Comparison of ENCODE assay signal across 15 mouse cellular contexts in genomic region chr1:135401452-135402110, GRCm38 (mm10). TPM values are rescaled to one million over a fixed set of nuclear protein-coding genes. Genes with fewer than 3 reads are reported as not detected.
DNase-seq lines count a peak whose midpoint lies in the region; ATAC-seq and TF ChIP-seq lines count a peak whose summit lies in the region.
"Had no signal": no experiment of that assay in that cellular context is flagged by ENCODE, and none has a peak within 500 bp of the region (broad histone marks: within the 10 kb centered on the region; RNA-seq: fewer than 3 reads in every experiment).

No protein-coding gene starts in this region.

- H3K4me2 ChIP-seq in heart, postnatal 0 days (ENCODE audit: low read depth, low read length): no peak overlapping the region
- H3K4me2 ChIP-seq in lung, postnatal 0 days (replicated peaks; ENCODE audit: low read depth, low read length): no peak overlapping the region
- H3K4me2 ChIP-seq in CH12.LX (ENCODE audit: insufficient read depth, low read depth, poor library complexity, severe bottlenecking): no peak overlapping the region
- H3K4me2 ChIP-seq: hindbrain, embryonic 14.5 days; limb, embryonic 12.5 days; liver, embryonic 15.5 days; neural tube, embryonic 12.5 days had no signal

- no peak for TF ChIP-seq POLR2A in CH12.LX (IDR thresholded peaks at IDR 0.05; ENCODE audit: low read depth, low read length)
- TF ChIP-seq POLR2A in brain, embryonic 14.5 days (IDR thresholded peaks at IDR 0.05; ENCODE audit: borderline replicate concordance, extremely low read depth, insufficient read depth, insufficient read length, poor library complexity, severe bottlenecking): no peak

- TF ChIP-seq EP300 in heart, postnatal 0 days (IDR thresholded peaks at IDR 0.05; ENCODE audit: low read depth): no peak
- TF ChIP-seq EP300 in lung, postnatal 0 days (IDR thresholded peaks at IDR 0.05): no peak
- TF ChIP-seq EP300 in CH12.LX (IDR thresholded peaks at IDR 0.05; ENCODE audit: low read length): no peak

- H3K36me3 ChIP-seq in heart, postnatal 0 days (replicated peaks; ENCODE audit: control insufficient read depth, insufficient read depth, low read length): peaks cover 83% of the 10 kb centered on the region
- H3K36me3 ChIP-seq in lung, postnatal 0 days (ENCODE audit: insufficient read depth, low read length): peaks cover 33% of the 10 kb centered on the region; the same call in 1 of the 2 replicates
- H3K36me3 ChIP-seq in CH12.LX (replicated peaks in 1 of 2; ENCODE audit: control insufficient read depth in 1 of 2, insufficient read depth in 1 of 2, low read length in 1 of 2): peaks cover 46 to 89% of the 10 kb centered on the region in 2 experiments

- no peak overlapping the region for H3K9ac ChIP-seq in heart, postnatal 0 days (replicated peaks; ENCODE audit: low read depth, low read length)
- no peak overlapping the region for H3K9ac ChIP-seq in lung, postnatal 0 days (replicated peaks; ENCODE audit: low read depth)
- no peak overlapping the region for H3K9ac ChIP-seq in CH12.LX (ENCODE audit: insufficient read depth, low read depth)
- H3K9ac ChIP-seq: hindbrain, embryonic 14.5 days; limb, embryonic 12.5 days; liver, embryonic 15.5 days; neural tube, embryonic 12.5 days had no signal

- H3K27ac ChIP-seq in heart, postnatal 0 days (ENCODE audit: low read depth): no peak overlapping the region
- no peak overlapping the region for H3K27ac ChIP-seq in lung, postnatal 0 days (ENCODE audit: low read length)
- H3K27ac ChIP-seq in CH12.LX (ENCODE audit: insufficient read depth, low read depth): no peak overlapping the region
- H3K27ac ChIP-seq: hindbrain, embryonic 14.5 days; limb, embryonic 12.5 days; liver, embryonic 15.5 days; neural tube, embryonic 12.5 days had no signal

- no peak for DNase-seq in heart, postnatal 0 days (ENCODE audit: low spot score)
- DNase-seq in heart, adult 11 months: no peak
- DNase-seq in lung, postnatal 0 days (ENCODE audit: low spot score): peak; percentile 21
- no peak for DNase-seq in lung, adult 18-20 months
- DNase-seq in CH12.LX (ENCODE audit: extremely low read depth): no peak
- DNase-seq in brain, embryonic 14.5 days (ENCODE audit: low read depth): peak; percentile 33
- DNase-seq in spleen, postnatal 36 days (ENCODE audit: low spot score in 2 of 2): no peak
- DNase-seq: adrenal gland, postnatal 14 days; cerebellum, adult 9-11 months; kidney, adult 18-20 months had no signal

- H3K4me3 ChIP-seq in heart, postnatal 0 days (ENCODE audit: low read depth, low read length): no peak overlapping the region
- no peak overlapping the region for H3K4me3 ChIP-seq in lung, postnatal 0 days (ENCODE audit: low read depth, low read length)
- no peak overlapping the region for H3K4me3 ChIP-seq in CH12.LX (replicated peaks in 1 of 3; ENCODE audit: low read depth in 2 of 3, low read length in 2 of 3, poor library complexity in 1 of 3)
- H3K4me3 ChIP-seq: limb, embryonic 12.5 days; liver, embryonic 15.5 days; neural tube, embryonic 12.5 days had no signal

- WGBS in heart, postnatal 0 days: 72% methylated on average over 3 of the region's 3 CpGs
- 93% methylated on average over 3 of the region's 3 CpGs for WGBS in lung, postnatal 0 days

- H3K27me3 ChIP-seq in heart, postnatal 0 days (ENCODE audit: control insufficient read depth, insufficient read depth, low read length): no peaks in the 10 kb centered on the region
- H3K27me3 ChIP-seq in lung, postnatal 0 days (replicated peaks; ENCODE audit: insufficient read depth, low read length): no peaks in the 10 kb centered on the region
- H3K27me3 ChIP-seq in CH12.LX (replicated peaks): no peaks in the 10 kb centered on the region
- H3K27me3 ChIP-seq: limb, embryonic 12.5 days; liver, embryonic 15.5 days; neural tube, embryonic 12.5 days had no signal

- H3K4me1 ChIP-seq in heart, postnatal 0 days (ENCODE audit: control insufficient read depth, insufficient read depth): no peaks in the 10 kb centered on the region
- H3K4me1 ChIP-seq in lung, postnatal 0 days (ENCODE audit: insufficient read depth, low read depth, low read length): no peaks in the 10 kb centered on the region
- H3K4me1 ChIP-seq in CH12.LX (ENCODE audit: control insufficient read depth in 1 of 2, insufficient read depth in 2 of 2): peaks cover 7 to 28% of the 10 kb centered on the region in 2 experiments; a peak in 3 of 4 replicates
- H3K4me1 ChIP-seq: limb, embryonic 12.5 days; liver, embryonic 15.5 days; neural tube, embryonic 12.5 days had no signal

- peak; percentile 33 for TF ChIP-seq CTCF in heart, postnatal 0 days (IDR thresholded peaks at IDR 0.05; ENCODE audit: low read depth)
- TF ChIP-seq CTCF in lung, postnatal 0 days (IDR thresholded peaks at IDR 0.05): peak; percentile 44
- TF ChIP-seq CTCF in CH12.LX (conservative IDR thresholded peaks at IDR 0.05 in 1 of 2, IDR thresholded peaks at IDR 0.05 in 1 of 2; ENCODE audit: low read depth in 2 of 2, low read length in 2 of 2): peak in 1 of 2 experiments; percentile 45; a peak in 2 of 4 replicates
- no peak for TF ChIP-seq CTCF in brain, embryonic 14.5 days (IDR thresholded peaks at IDR 0.05; ENCODE audit: borderline replicate concordance, extremely low read depth, insufficient read depth, insufficient read length)

- dilution Hi-C loops in CH12.LX (cut with MboI; ENCODE audit: extremely low pct_ligation_motif_present, extremely low pct_unique_long_range_greater_than_20kb, low sequenced_read_pairs): no loop called here

- in situ Hi-C loops in CH12.LX (cut with MboI; ENCODE audit: low pct_ligation_motif_present, low pct_unique_long_range_greater_than_20kb, low sequenced_read_pairs): no loop called here

- peak; percentile 26 for TF ChIP-seq RAD21 in CH12.LX (IDR thresholded peaks at IDR 0.05; ENCODE audit: low read depth, low read length)

- no peaks in the 10 kb centered on the region for H3K79me2 ChIP-seq in CH12.LX (replicated peaks; ENCODE audit: control insufficient read depth, extremely low read depth, insufficient read depth, poor library complexity, severe bottlenecking)

- H3K9me3 ChIP-seq in heart, postnatal 0 days (replicated peaks; ENCODE audit: control insufficient read depth, low read length): no peaks in the 10 kb centered on the region
- H3K9me3 ChIP-seq in lung, postnatal 0 days (ENCODE audit: low read length): no peaks in the 10 kb centered on the region
- H3K9me3 ChIP-seq in CH12.LX (replicated peaks; ENCODE audit: low read length): no peaks in the 10 kb centered on the region
- H3K9me3 ChIP-seq: limb, embryonic 12.5 days; liver, embryonic 15.5 days; neural tube, embryonic 12.5 days had no signal

- no peak for ATAC-seq in heart, postnatal 0 days (ENCODE audit: insufficient read depth, low read depth)
- no peak for ATAC-seq in lung, postnatal 0 days

TF ChIP-seq in CH12.LX, 34 proteins besides CTCF, POLR2A, EP300 and RAD21:
- TF ChIP-seq SMC3 (IDR thresholded peaks at IDR 0.05; ENCODE audit: low read depth, low read length): peak; percentile 17; the same call in 1 of the 2 replicates
- TF ChIP-seq POLR2AphosphoS2 (IDR thresholded peaks at IDR 0.05; ENCODE audit: low read depth, low read length): no peak

RNA-seq across cellular contexts. Expression of gene Shisa4, which starts 26.5 kb away (rescaled TPM):
- total RNA-seq in heart, postnatal 0 days (2014; rRNA removed; ENCODE audit: low replicate concordance): 13.8 and 30.7 TPM in 2 replicates
- polyA plus RNA-seq in heart, postnatal 0 days (2015; fragmentation: Nextera tagmentation; extraction: Ambion mirVana): 21.0 and 26.0 TPM in 2 replicates
- 19.2 and 20.0 TPM in 2 replicates for polyA plus RNA-seq in lung, postnatal 0 days (2015; fragmentation: Nextera tagmentation; extraction: Ambion mirVana)
- total RNA-seq in CH12.LX (2012; rRNA removed): 0.08 and 0.13 TPM in 2 replicates
- not detected in 2 replicates for total RNA-seq in CH12.LX (2014; rRNA removed)
- polyA plus RNA-seq in CH12.LX (2012; ENCODE audit: insufficient read length, low read depth): 0.18 and 0.41 TPM in 2 replicates
- 60.3 and 61.4 TPM in 2 replicates for polyA plus RNA-seq in brain, embryonic 14.5 days (2012; rRNA removed)
- total RNA-seq: megakaryocyte progenitor cell, adult 5-6 weeks had no signal

RNA-seq across cellular contexts. Expression of gene Ipo9, which starts 28.7 kb away (rescaled TPM):
- total RNA-seq in heart, postnatal 0 days (2014; rRNA removed; ENCODE audit: low replicate concordance): 41.0 and 67.8 TPM in 2 replicates
- 27.7 and 32.3 TPM in 2 replicates for polyA plus RNA-seq in heart, postnatal 0 days (2015; fragmentation: Nextera tagmentation; extraction: Ambion mirVana)
- 26.1 and 30.7 TPM in 2 replicates for polyA plus RNA-seq in lung, postnatal 0 days (2015; fragmentation: Nextera tagmentation; extraction: Ambion mirVana)
- total RNA-seq in CH12.LX (2012; rRNA removed) (38.3 and 38.9 TPM in 2 replicates), CH12.LX (2014; rRNA removed) (31.7 and 33.7 TPM in 2 replicates)
- 47.1 and 58.3 TPM in 2 replicates for polyA plus RNA-seq in CH12.LX (2012; ENCODE audit: insufficient read length, low read depth)
- 185 and 217 TPM in 2 replicates for polyA plus RNA-seq in brain, embryonic 14.5 days (2012; rRNA removed)

Comparison
In these comparisons a context has a peak if more than half of its experiments do, and no peak if none do; other contexts are left out.
1. DNase-seq: peak in lung, postnatal 0 days (single experiment) and brain, embryonic 14.5 days (single experiment); none in heart, postnatal 0 days (single experiment), heart, adult 11 months (single experiment), lung, adult 18-20 months (0 of 2), CH12.LX (single experiment) and spleen, postnatal 36 days (0 of 2).
2. RNA of gene Shisa4, which starts 26.5 kb away (polyA plus RNA-seq): 60.3 to 61.4 TPM in brain, embryonic 14.5 days, 21.0 to 26.0 TPM in heart, postnatal 0 days and 19.2 to 20.0 TPM in lung, postnatal 0 days; 0.18 to 0.41 TPM in CH12.LX; every median in the first group is over 10 times any median in the second.